Mouse (Mus musculus): Measurements from ENCODE around the gene Ddx47.

DNA sequence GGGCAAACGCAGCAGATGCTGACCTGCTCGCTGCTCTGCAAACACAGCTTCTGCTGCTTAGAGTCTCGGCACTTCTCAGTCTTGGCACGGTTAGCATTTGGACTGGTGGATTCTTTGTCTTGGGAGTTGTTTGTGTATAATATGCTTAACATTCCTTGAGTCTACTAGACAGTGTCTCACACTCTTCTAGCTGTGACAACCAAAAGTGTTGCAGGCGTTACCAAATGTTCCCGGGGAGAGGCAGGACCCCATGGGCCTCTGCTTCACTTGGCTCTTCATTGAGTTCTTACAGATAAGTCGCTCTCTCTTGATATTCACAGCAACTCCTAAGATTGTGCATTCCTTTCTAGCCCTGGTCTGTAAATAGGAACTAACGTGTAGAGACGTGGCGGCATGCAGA, 8.2 kb downstream of the Ddx47 start:
- no peak for TF ChIP-seq CTCF (IDR thresholded peaks at IDR 0.05; ENCODE audit: insufficient read depth, low read length)
- no peak for TF ChIP-seq POLR2A (IDR thresholded peaks at IDR 0.05; ENCODE audit: borderline replicate concordance, extremely low read depth, low read depth, low read length)
